Mouse (Mus musculus) neural tube, embryonic 14.5 days (tissue): ENCODE results near the gene Phip. TPM values are rescaled to one million over a fixed set of nuclear protein-coding genes. Genes with fewer than 3 reads are reported as not detected.
A peak's percentile ranks its signal among the peaks of the same experiment; 100 is the strongest.

Experiments used
- ATAC-seq: fragments of 200-750 bp; cut with Nextera tagmentation; 2 replicates; pipeline ENCODE4 v1.8.0; 2017; ENCODE audit warnings: low read depth, mild to moderate bottlenecking, moderate TSS enrichment, moderate library complexity
- H3K27ac ChIP-seq: fragments of 300-500 bp; sonication (generic); 2 replicates; pipeline ENCODE4 v1.5.1; 2014; ENCODE audit warnings: low read depth, mild to moderate bottlenecking, control low read depth, low read length, moderate library complexity, mixed read lengths
- H3K27me3 ChIP-seq: fragments of 300-500 bp; sonication (generic); 2 replicates; pipeline ENCODE4 v1.6.1; 2014; ENCODE audit warnings: low read length; ENCODE audit not compliant: control insufficient read depth, insufficient read depth
- H3K36me3 ChIP-seq: fragments of 300-500 bp; sonication (generic); 2 replicates; pipeline ENCODE4 v1.6.1; 2014; ENCODE audit warnings: low read length, mixed read lengths; ENCODE audit not compliant: control insufficient read depth, insufficient read depth
- H3K4me1 ChIP-seq: fragments of 300-500 bp; sonication (generic); 2 replicates; pipeline ENCODE4 v1.6.1; 2014; ENCODE audit warnings: low read length; ENCODE audit not compliant: control insufficient read depth, insufficient read depth
- H3K4me2 ChIP-seq: fragments of 300-500 bp; sonication (generic); 2 replicates; pipeline ENCODE4 v1.6.1; 2014; ENCODE audit warnings: mild to moderate bottlenecking, low read depth, low read length, control low read depth
- H3K4me3 ChIP-seq: fragments of 300-500 bp; sonication (generic); 2 replicates; pipeline ENCODE4 v1.5.1; 2014; ENCODE audit warnings: low read depth, low read length, control low read depth, mixed read lengths
- H3K9ac ChIP-seq: fragments of 300-500 bp; sonication (generic); replicated peaks from 2 replicates; pipeline ENCODE4 v1.6.1; 2014; ENCODE audit warnings: low read depth, mild to moderate bottlenecking, control low read depth, low read length, mixed read lengths
- H3K9me3 ChIP-seq: fragments of 300-500 bp; sonication (generic); 2 replicates; pipeline ENCODE4 v1.6.1; 2016; ENCODE audit warnings: low read length; ENCODE audit not compliant: control insufficient read depth
- WGBS: fragments of 180-500 bp; shearing (Covaris S2); extraction: QIAGEN DNeasy Blood & Tissue Kit; methylation state at CpG from one replicate; pipeline ENCODE4 v1.1.7; 2014; 5-methylcytosine and 5-hydroxymethylcytosine counted together
- polyA plus RNA-seq: library from polyadenylated mRNA; unstranded; fragments of >200 nt; fragmentation: Nextera tagmentation; extraction: Ambion mirVana; gene quantifications from 2 replicates; pipeline ENCODE4 v1.2.1, GENCODE M21; 2014

The Phip gene
- polyA plus RNA-seq, 1 experiment from 2014 or later, result 85.3 TPM

DNA sequence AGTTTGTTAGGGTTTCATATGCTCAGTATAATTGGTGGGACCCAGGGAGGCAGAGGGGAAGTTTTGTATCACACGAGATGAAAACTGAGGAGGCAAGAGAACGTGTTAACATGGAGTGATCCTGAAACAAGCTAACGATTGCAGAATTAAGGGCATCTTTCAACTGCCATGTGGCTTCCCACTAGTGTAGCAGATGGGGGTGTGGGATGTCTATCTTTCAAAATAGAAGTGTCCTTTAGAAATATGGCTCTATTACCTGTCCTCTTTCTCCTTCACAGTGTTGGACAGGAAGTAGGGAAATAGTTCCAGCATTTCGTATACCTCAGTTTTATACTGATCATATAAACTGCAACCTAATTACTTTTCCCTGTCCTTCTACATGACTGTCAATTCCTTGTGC is 119.1 kb downstream of the Phip start:
- H3K9ac ChIP-seq, result no peak overlapping the region
- H3K27me3 ChIP-seq, result no peaks in the 10 kb centered on the region
- H3K9me3 ChIP-seq, result no peaks in the 10 kb centered on the region
- no peak for ATAC-seq
- H3K27ac ChIP-seq, result no peak overlapping the region
- H3K4me2 ChIP-seq, result no peak overlapping the region
- no peaks in the 10 kb centered on the region for H3K4me1 ChIP-seq
- H3K36me3 ChIP-seq, result no peaks in the 10 kb centered on the region
- H3K4me3 ChIP-seq, result no peak overlapping the region
- whole genome bisulfite sequencing, result 77% methylated on average over 4 of the region's 4 CpGs

DNA sequence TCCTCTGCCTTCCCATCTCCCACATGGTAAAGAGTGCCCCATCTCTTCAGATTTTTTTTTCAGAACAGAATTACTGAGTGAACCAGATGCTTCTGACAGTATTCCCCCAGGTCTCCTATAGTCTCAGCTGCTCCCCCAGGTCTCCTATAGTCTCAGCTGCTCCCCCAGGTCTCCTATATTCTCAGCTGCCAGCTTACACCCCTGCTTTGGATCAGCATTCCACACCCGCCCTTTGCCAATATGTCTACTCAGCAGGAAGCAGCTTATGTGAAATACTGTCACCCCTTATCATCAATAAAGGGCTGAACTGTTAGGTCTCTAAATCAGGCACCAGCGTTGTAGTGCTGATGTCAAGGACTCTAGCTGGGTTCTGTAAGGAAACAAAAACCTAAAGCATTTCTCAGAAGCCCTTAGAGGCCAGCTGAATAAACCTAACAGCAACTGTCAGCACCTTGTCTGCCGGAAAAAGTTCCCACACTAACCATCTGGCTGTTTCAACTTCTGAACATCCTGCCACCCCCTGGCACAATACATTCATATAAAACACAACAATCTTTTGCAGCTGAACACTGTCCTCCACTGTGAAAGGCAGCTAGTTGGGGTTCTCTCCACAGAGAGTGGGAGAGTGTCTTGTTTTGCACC is 120.2 kb downstream of the Phip start:
- H3K27me3 ChIP-seq, result no peaks in the 10 kb centered on the region
- H3K4me1 ChIP-seq, result no peaks in the 10 kb centered on the region
- WGBS, result 22% methylated on average over 3 of the region's 3 CpGs
- peak; percentile 56; the same call in 1 of the 2 replicates for ATAC-seq
- H3K4me2 ChIP-seq, result no peak overlapping the region
- H3K27ac ChIP-seq, result no peak overlapping the region
- no peaks in the 10 kb centered on the region for H3K9me3 ChIP-seq
- no peak overlapping the region for H3K4me3 ChIP-seq
- no peak overlapping the region for H3K9ac ChIP-seq
- no peaks in the 10 kb centered on the region for H3K36me3 ChIP-seq

DNA sequence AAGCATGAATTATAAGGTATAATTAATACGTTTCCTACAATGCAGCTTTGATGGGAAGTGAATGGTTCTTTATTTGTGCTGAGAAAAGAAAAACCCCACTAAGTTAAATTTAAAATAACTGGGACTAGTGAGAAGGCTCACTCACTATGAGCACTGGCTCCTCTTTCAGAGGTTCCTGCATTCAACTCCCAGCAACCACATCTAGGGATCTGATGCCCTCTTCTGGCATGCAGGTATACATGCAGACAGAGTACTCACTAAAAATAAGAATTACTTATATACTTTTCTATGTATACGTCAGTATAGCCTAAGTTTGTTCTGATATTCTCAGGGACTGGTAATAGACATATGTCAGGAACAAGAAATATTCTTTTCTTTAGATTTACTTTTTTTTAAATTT is 121.3 kb downstream of the Phip start:
- Histone ChIP-seq H3K9me3 (no peaks in the 10 kb centered on the region), H3K27me3 (no peaks in the 10 kb centered on the region), H3K27ac (no peak overlapping the region), H3K36me3 (no peaks in the 10 kb centered on the region), H3K4me3 (no peak overlapping the region), H3K4me1 (no peaks in the 10 kb centered on the region), H3K4me2 (no peak overlapping the region), H3K9ac (no peak overlapping the region)
- 63% methylated on average over 2 of the region's 2 CpGs for WGBS
- ATAC-seq, result peak; percentile 62

DNA sequence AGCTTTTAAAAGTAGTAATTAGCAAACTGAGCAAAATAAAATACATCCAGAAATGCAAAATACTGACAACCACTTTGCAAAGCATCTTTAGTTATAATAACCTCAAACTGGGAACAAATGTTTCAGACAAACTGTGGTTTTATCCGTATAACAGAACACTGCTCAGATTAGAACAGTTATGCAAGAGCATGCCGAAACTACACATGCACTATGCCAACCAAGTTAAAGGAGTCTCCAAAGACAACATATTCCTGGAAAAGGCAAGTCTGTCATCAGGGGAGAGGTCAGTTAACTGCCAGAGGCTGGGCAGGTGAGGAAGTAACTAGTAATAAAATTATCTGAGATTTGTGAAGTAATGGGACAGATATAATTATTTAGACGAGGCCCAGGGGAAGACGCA is 132.6 kb downstream of the Phip start:
- Histone ChIP-seq H3K4me3 (no peak overlapping the region), H3K27me3 (no peaks in the 10 kb centered on the region), H3K4me1 (no peaks in the 10 kb centered on the region), H3K27ac (no peak overlapping the region), H3K36me3 (peaks cover 8% of the 10 kb centered on the region), H3K9ac (no peak overlapping the region), H3K9me3 (no peaks in the 10 kb centered on the region), H3K4me2 (no peak overlapping the region)
- WGBS, result 92% methylated on average over 4 of the region's 4 CpGs
- ATAC-seq, result no peak

DNA sequence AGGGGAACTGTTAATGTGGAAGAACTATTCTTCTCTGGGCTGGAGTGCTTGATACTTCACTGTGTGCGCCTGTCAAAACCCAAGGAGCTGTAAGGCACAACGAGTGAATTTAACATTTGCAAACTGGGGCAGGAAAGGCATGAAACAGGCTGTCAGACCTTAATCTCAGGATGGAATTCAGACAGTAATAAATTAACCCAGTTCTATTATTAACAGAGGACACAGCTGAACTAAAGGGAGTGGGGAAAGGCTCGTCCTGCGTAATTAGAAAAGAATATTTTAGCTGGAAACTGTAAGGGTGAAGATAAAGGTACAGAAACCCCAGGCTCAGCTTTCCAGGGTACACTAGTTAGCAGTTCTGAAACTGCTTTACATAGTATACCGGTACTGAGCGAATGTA is 139.4 kb downstream of the Phip start:
- 50% methylated on average over 6 of the region's 6 CpGs for WGBS
- peaks cover 2% of the 10 kb centered on the region for H3K36me3 ChIP-seq
- no peaks in the 10 kb centered on the region for H3K27me3 ChIP-seq
- no peak overlapping the region for H3K9ac ChIP-seq
- no peak overlapping the region for H3K27ac ChIP-seq
- no peak overlapping the region for H3K4me3 ChIP-seq
- H3K9me3 ChIP-seq, result no peaks in the 10 kb centered on the region
- no peak for ATAC-seq
- no peak overlapping the region for H3K4me2 ChIP-seq
- H3K4me1 ChIP-seq, result peaks cover 10% of the 10 kb centered on the region

DNA sequence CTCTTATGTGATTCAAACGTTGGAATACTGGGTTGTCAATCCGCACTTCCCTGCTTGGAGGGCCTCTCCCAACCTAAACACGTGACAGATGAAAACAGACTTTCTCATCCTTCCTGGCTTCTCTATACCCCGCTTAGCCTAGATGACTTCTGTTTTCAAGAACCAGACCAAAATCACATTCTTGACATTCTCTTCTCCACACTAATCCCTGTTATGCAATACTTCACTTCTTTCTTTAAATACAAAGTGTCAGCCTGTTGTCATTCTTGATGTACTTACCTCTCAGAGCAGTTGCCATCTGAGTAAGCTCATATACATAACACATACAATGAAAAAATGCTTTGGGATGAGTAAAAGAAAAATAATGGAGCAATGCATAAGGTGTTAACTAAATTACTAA is 143.4 kb downstream of the Phip start:
- 70% methylated on average over 4 of the region's 4 CpGs for WGBS
- Histone ChIP-seq H3K27me3 (no peaks in the 10 kb centered on the region), H3K4me2 (no peak overlapping the region), H3K9me3 (no peaks in the 10 kb centered on the region), H3K36me3 (no peaks in the 10 kb centered on the region), H3K4me1 (peaks cover 10% of the 10 kb centered on the region), H3K9ac (no peak overlapping the region), H3K4me3 (no peak overlapping the region), H3K27ac (no peak overlapping the region)
- ATAC-seq, result no peak

DNA sequence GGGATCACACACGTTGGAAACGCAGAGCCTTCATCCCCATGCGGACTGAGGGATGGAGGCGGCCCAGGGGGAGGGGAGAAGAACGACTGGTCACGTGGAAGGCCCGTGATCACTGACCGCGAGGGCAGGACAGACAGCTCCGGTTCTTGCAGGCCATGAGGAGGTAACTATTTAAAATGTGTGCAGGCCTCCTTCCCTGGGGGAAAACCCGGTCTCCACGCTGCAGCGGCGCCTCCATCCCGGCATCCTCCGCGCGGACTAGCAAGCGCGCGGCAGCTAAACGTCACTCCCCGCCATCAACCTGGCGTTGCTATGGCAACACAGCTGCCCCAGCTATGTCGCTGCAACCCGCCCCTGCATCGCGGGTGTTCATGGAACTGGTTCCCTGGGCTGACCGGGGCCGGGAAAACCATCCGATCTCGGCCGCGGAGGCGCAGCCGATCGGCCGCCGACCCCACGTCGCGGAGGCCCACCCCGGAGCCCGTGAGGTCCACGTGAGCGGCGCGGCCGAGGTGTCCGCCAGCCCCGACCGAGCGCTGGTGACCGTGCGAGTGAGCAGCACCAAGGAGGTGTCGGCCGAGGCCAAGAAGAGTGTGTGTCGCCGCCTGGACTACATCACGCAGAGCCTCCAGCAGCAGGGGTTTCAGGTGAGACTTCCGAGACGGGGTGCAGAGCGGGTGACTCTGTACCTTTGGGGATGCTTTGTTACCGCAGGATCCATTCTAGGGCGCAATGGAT is 145.5 kb downstream of the Phip start:
- Histone ChIP-seq H3K4me3 (peak overlapping the region; percentile 85), H3K36me3 (no peaks in the 10 kb centered on the region), H3K4me2 (peak overlapping the region; percentile 54), H3K9me3 (no peaks in the 10 kb centered on the region), H3K9ac (peak overlapping the region; percentile 76), H3K4me1 (peaks cover 3% of the 10 kb centered on the region; the same call in 1 of the 2 replicates), H3K27ac (peak overlapping the region; percentile 93), H3K27me3 (no peaks in the 10 kb centered on the region)
- peak; percentile 95 for ATAC-seq
- WGBS, result under 1% methylated on average over 65 of the region's 65 CpGs

DNA sequence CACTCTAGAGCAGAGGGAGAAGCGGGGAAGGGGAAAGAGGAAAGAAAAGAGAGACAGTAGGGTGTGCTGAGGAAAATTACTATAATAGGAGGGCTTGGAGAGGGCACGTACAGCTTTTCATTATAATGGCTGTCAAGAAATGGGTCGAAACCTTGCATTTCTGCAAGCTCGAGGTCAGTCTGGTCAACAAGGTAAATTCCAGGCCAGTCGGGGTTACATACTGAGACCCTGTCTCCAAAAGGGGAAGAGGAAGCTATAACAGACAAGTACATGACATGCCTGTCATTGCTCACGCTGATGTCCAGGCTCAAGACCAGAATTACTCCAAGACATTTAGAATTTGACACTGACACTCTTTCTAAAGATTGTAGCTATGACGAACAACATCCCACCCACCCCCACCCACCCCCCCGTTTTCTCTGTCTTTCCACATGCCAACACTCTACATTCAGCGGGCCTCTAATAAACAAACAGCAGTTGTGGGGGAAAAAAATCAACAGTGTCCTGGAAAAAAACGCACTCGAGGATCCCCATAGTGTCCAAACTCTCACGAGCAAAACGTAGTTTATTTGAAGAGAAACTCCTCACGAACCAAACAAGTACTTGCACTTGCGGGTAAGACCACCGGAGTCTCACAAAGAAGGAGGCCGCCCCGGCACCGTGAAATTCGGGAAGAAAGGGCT is 146.2 kb downstream of the Phip start, which contains the start of gene Irak1bp1:
Gene Irak1bp1 (plus strand): TSS at position 534 of the 683 bp plus-strand sequence.
- peak within 1 kb of the TSS; percentile 54 for H3K4me2 ChIP-seq
- peak within 1 kb of the TSS; percentile 85 for H3K4me3 ChIP-seq
- H3K9me3 ChIP-seq, result no peaks in the 10 kb centered on the region
- peak within 1 kb of the TSS; percentile 93 for H3K27ac ChIP-seq
- H3K4me1 ChIP-seq, result peaks cover 3% of the 10 kb centered on the region; the same call in 1 of the 2 replicates
- WGBS, result 13% methylated on average over 20 of the region's 20 CpGs
- H3K9ac ChIP-seq, result peak within 1 kb of the TSS; percentile 76
- no peaks in the 10 kb centered on the region for H3K36me3 ChIP-seq
- no peaks in the 10 kb centered on the region for H3K27me3 ChIP-seq
- peak; percentile 2 for ATAC-seq

DNA sequence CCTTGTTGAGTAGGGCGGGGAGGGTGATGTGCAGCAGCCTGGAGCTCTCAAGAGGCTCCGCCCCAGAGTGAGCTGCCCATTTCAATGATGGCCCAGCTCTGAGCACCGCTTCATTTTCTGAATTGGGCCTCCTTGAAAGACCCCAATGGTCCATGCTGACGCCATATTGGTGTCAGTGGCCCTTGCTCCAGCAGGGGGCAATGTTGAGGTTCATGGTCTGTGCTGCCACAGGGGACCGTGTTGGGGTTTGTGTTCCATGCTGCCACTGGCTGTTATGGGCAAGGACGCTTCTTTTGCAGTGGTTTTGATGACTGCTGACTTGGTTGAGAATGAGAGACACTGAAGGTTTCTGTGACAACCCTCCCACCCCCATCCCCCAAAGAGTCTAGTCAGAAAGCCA is 148.9 kb downstream of the Phip start:
- ATAC-seq, result no peak
- WGBS, result 93% methylated on average over 6 of the region's 6 CpGs
- Histone ChIP-seq H3K9ac (no peak overlapping the region), H3K4me3 (no peak overlapping the region), H3K4me2 (no peak overlapping the region), H3K27ac (no peak overlapping the region), H3K27me3 (no peaks in the 10 kb centered on the region), H3K4me1 (peaks cover 3% of the 10 kb centered on the region; the same call in 1 of the 2 replicates), H3K9me3 (no peaks in the 10 kb centered on the region), H3K36me3 (no peaks in the 10 kb centered on the region)
